Mouse (Mus musculus): ENCODE measurements at regions not wholly inside any gene's neighbourhood (a gene's known extent, or its start where the extent isn't known, plus 50 kb on each side); places are given as distances from the start of the nearest gene placed in this dataset.

GRCm38 (mm10) chr16:93180213-93180612 lies 354.3 kb upstream of the Runx1 start:
- TF ChIP-seq CTCF (IDR thresholded peaks at IDR 0.05; ENCODE audit: borderline replicate concordance, extremely low read depth, insufficient read depth, insufficient read length) (no peak), POLR2A (IDR thresholded peaks at IDR 0.05; ENCODE audit: borderline replicate concordance, extremely low read depth, insufficient read depth, insufficient read length, poor library complexity, severe bottlenecking) (no peak)
- DNase-seq (ENCODE audit: low read depth) = no peak

DNA sequence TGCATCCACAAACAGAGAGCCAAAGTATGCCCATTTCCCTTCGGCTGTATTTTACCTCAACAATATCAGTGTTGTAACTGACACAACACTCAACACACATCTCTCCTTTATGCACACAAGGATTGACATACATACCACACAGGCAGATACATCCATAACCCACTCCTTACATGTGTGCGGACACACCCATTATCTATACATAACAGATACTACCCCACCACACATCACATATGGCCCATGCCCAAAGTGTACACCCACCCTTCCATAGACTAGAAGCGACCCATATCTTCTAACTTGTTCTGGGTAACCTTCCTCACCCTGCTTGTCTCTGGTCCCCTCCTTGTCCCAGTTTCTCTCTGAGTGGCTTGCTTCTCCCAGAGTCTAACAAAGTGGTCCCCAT lies 340.7 kb upstream of the Runx1 start:
- DNase-seq (ENCODE audit: low read depth) = no peak
- TF ChIP-seq CTCF (IDR thresholded peaks at IDR 0.05; ENCODE audit: borderline replicate concordance, extremely low read depth, insufficient read depth, insufficient read length) = no peak
- no peak for TF ChIP-seq POLR2A (IDR thresholded peaks at IDR 0.05; ENCODE audit: borderline replicate concordance, extremely low read depth, insufficient read depth, insufficient read length, poor library complexity, severe bottlenecking)

DNA sequence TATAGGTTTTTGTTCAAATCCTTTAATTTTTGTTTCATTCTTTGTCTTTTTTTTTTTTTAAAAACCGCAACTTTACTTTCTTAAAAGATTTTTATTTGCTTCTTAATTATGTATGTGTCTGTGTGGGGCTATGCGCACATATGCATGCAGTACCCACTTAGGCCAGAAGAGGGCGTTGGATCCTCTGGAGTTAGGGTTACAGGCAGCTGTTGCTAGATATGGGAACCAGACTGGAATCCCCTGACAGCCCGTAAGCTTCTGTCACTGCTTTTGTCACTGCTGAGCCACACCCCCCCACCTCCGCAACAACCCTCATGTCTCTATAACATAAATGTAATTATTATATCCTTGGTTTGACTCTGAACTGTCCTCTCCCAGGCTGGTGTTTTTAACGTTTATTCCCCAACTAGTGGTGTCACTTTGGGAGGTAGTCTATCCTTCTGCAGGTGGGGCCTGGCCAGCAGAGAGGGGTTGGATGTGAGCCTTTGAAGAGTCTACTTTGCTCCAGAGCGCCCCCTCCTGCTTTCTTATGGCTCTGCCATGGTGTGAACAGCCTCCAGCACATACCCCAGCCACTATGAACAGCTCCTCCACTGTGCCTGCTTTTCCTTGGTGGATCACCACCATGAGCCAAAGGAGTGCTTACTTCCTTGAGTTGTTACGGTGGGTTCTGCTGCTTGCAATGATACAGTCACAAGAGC lies 332.7 kb upstream of the Runx1 start:
- TF ChIP-seq POLR2A (IDR thresholded peaks at IDR 0.05; ENCODE audit: borderline replicate concordance, extremely low read depth, insufficient read depth, insufficient read length, poor library complexity, severe bottlenecking) (no peak), CTCF (IDR thresholded peaks at IDR 0.05; ENCODE audit: borderline replicate concordance, extremely low read depth, insufficient read depth, insufficient read length) (peak; percentile 47; the same call in 1 of the 2 replicates)
- no peak for DNase-seq (ENCODE audit: low read depth)

GRCm38 (mm10) chr16:93153545-93154329 lies 327.8 kb upstream of the Runx1 start:
- TF ChIP-seq POLR2A (IDR thresholded peaks at IDR 0.05; ENCODE audit: borderline replicate concordance, extremely low read depth, insufficient read depth, insufficient read length, poor library complexity, severe bottlenecking) = no peak
- no peak for TF ChIP-seq CTCF (IDR thresholded peaks at IDR 0.05; ENCODE audit: borderline replicate concordance, extremely low read depth, insufficient read depth, insufficient read length)
- no peak for DNase-seq (ENCODE audit: low read depth)

GRCm38 (mm10) chr16:93152765-93153489 lies 327.0 kb upstream of the Runx1 start:
- no peak for TF ChIP-seq POLR2A (IDR thresholded peaks at IDR 0.05; ENCODE audit: borderline replicate concordance, extremely low read depth, insufficient read depth, insufficient read length, poor library complexity, severe bottlenecking)
- no peak for TF ChIP-seq CTCF (IDR thresholded peaks at IDR 0.05; ENCODE audit: borderline replicate concordance, extremely low read depth, insufficient read depth, insufficient read length)
- peak; percentile 29 for DNase-seq (ENCODE audit: low read depth)

GRCm38 (mm10) chr16:93152057-93152456 lies 326.1 kb upstream of the Runx1 start:
- TF ChIP-seq POLR2A (IDR thresholded peaks at IDR 0.05; ENCODE audit: borderline replicate concordance, extremely low read depth, insufficient read depth, insufficient read length, poor library complexity, severe bottlenecking) = no peak
- TF ChIP-seq CTCF (IDR thresholded peaks at IDR 0.05; ENCODE audit: borderline replicate concordance, extremely low read depth, insufficient read depth, insufficient read length) = no peak
- DNase-seq (ENCODE audit: low read depth) = no peak

DNA sequence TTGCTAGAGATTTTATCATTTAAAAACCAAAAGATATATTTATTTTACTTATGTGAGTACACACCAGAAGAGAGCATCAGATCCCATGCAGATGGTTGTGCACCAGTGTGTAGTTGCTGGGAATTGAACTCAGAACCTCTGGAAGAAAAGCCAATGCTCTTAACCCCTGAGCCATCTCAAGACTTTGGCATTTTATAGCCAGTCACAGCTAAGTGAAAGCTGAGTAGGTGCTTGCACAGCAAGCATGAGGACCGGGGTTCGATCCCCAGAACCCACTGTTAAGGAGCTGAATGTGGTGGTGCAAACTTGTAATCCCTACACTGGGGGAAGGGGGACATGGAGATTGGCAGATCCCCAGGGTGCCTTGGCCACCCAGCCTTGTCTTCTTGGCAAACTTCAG lies 325.7 kb upstream of the Runx1 start:
- TF ChIP-seq POLR2A (IDR thresholded peaks at IDR 0.05; ENCODE audit: borderline replicate concordance, extremely low read depth, insufficient read depth, insufficient read length, poor library complexity, severe bottlenecking) = no peak
- TF ChIP-seq CTCF (IDR thresholded peaks at IDR 0.05; ENCODE audit: borderline replicate concordance, extremely low read depth, insufficient read depth, insufficient read length) = no peak
- no peak for DNase-seq (ENCODE audit: low read depth)

DNA sequence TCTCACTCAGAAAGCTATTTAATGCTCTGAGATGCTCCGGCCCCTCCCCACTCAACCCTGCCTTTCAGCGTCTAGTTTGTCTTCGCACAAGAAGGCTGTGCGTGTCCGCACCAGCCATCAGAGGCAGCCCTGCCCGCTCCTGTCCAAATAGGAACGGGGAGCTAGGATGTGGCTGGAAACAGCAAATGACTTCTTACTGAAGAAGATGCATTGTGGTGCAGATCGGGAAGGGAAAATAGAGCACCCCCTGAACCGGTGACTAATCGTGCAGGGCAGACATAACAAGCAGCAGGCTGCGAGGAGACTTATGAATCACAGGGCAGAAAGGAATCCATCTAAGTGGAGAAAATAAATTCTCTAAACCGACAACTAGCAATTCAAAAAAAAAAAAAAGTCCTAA lies 324.5 kb upstream of the Runx1 start:
- peak; percentile 18 for DNase-seq (ENCODE audit: low read depth)
- TF ChIP-seq POLR2A (IDR thresholded peaks at IDR 0.05; ENCODE audit: borderline replicate concordance, extremely low read depth, insufficient read depth, insufficient read length, poor library complexity, severe bottlenecking) (no peak), CTCF (IDR thresholded peaks at IDR 0.05; ENCODE audit: borderline replicate concordance, extremely low read depth, insufficient read depth, insufficient read length) (no peak)

GRCm38 (mm10) chr16:93147525-93148222 lies 321.7 kb upstream of the Runx1 start:
- DNase-seq (ENCODE audit: low read depth) = no peak
- TF ChIP-seq CTCF (IDR thresholded peaks at IDR 0.05; ENCODE audit: borderline replicate concordance, extremely low read depth, insufficient read depth, insufficient read length) = no peak
- no peak for TF ChIP-seq POLR2A (IDR thresholded peaks at IDR 0.05; ENCODE audit: borderline replicate concordance, extremely low read depth, insufficient read depth, insufficient read length, poor library complexity, severe bottlenecking)

- TF ChIP-seq CTCF (IDR thresholded peaks at IDR 0.05; ENCODE audit: borderline replicate concordance, extremely low read depth, insufficient read depth, insufficient read length) (no peak), POLR2A (IDR thresholded peaks at IDR 0.05; ENCODE audit: borderline replicate concordance, extremely low read depth, insufficient read depth, insufficient read length, poor library complexity, severe bottlenecking) (no peak)
- no peak for DNase-seq (ENCODE audit: low read depth)
These were observed 320.9 kb upstream of the Runx1 start for GRCm38 (mm10) chr16:93146812-93147211.

GRCm38 (mm10) chr16:93145617-93146016 lies 319.7 kb upstream of the Runx1 start:
- TF ChIP-seq CTCF (IDR thresholded peaks at IDR 0.05; ENCODE audit: borderline replicate concordance, extremely low read depth, insufficient read depth, insufficient read length) (no peak), POLR2A (IDR thresholded peaks at IDR 0.05; ENCODE audit: borderline replicate concordance, extremely low read depth, insufficient read depth, insufficient read length, poor library complexity, severe bottlenecking) (no peak)
- DNase-seq (ENCODE audit: low read depth) = no peak

Measured in brain, embryonic 14.5 days (tissue).